Mouse (Mus musculus): ENCODE data around the gene Pdik1l. TPM values are rescaled to one million over a fixed set of nuclear protein-coding genes. Genes with fewer than 3 reads are reported as not detected.

The Pdik1l gene
- polyA plus RNA-seq, 1 experiment from 2014 or later, result 42.3 TPM

DNA sequence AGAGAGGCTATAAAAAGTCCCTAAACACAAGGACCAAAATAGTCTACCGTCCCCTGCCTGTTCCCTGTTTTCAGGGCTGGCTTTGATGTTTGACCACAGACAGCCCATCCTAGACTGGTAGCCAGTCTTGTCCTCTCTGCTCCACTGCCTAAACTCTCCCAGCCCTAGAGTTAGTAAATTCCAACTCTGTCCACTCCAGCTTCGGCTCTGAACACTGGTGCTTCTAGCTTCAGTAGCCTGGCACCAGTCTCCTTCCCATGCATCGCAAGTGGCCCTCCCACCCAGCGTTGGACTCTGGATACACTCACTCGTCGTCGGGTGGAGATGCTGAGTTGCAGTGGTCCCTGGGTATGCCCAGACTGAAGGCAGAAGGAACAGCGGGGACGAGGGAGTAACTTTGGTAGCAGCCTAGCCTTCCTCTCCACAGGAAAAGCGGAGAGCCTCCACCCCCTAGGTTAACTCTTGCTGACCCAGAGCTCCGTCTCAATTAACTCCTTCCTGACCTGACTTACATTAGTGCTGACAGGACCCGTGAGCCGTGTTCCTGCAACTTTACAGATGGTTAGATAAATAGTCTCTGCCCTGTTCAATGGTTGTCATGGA, 33.9 kb downstream of the Pdik1l start, which contains the start of gene Grrp1:
Grrp1 (minus strand) TSS at position 385 of the 603 bp plus-strand sequence.
- WGBS, result 1% methylated on average over 13 of the region's 13 CpGs
- no peak within 1 kb of the TSS for H3K9ac ChIP-seq (replicated peaks)
- peak within 1 kb of the TSS; percentile 54 for H3K4me3 ChIP-seq (replicated peaks)
- H3K9me3 ChIP-seq, result no peaks in the 10 kb centered on the region
- no peak within 1 kb of the TSS for H3K27ac ChIP-seq
- H3K27me3 ChIP-seq, result peaks cover 74% of the 10 kb centered on the region
- H3K4me2 ChIP-seq (replicated peaks), result peak within 1 kb of the TSS; percentile 7; the same call in 1 of the 2 replicates
- peaks cover 75% of the 10 kb centered on the region for H3K4me1 ChIP-seq (replicated peaks)
- ATAC-seq, result no peak
- H3K36me3 ChIP-seq, result no peaks in the 10 kb centered on the region

DNA sequence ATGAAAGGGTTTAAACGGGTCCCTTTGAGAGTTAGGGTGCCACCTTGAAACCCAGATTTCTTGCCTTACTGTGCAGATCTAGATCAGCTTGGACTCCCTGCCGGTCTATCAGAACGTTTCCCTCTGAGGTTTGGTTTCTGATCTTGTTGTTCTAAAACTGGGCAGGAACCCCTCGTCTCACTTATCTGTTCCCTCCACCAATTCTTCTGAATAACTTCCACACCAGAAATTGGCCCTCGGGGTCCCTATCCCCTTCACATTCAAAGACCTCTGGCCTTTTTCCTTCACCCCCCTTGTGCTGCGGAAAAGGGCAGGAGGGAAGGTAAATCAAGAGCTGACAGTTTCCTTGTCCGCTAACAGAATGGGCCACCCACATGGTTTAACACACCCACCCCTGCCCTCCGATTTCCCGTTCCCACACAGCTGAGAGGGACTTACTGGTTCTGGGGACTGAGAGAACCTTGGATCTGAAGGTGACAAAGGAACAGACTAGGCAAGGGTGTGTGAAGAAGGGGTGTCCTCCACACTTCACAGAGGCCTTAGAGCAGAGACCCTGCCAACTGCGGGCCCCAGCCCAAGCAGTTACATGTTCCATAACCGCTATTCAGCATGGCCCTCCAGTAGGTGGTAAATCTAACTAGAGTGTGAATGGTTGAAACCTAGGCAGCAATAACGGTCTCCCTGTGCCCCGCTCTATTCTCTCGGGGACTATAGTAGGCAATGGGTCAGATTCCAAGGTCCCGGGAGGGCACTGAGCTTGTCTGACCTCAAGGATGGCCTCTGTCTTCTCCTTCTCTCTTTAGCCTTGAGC, 34.6 kb downstream of the Pdik1l start:
- Histone ChIP-seq H3K4me3 (replicated peaks) (peak overlapping the region; percentile 54), H3K36me3 (no peaks in the 10 kb centered on the region), H3K27ac (no peak overlapping the region), H3K9ac (replicated peaks) (no peak overlapping the region), H3K27me3 (peaks cover 81% of the 10 kb centered on the region), H3K9me3 (no peaks in the 10 kb centered on the region), H3K4me2 (replicated peaks) (0 out of 2 replicates have a peak overlapping the region, but pooled peaks have one; percentile 7), H3K4me1 (replicated peaks) (peaks cover 75% of the 10 kb centered on the region)
- ATAC-seq, result no peak
- 7% methylated on average over 15 of the region's 15 CpGs for WGBS

DNA sequence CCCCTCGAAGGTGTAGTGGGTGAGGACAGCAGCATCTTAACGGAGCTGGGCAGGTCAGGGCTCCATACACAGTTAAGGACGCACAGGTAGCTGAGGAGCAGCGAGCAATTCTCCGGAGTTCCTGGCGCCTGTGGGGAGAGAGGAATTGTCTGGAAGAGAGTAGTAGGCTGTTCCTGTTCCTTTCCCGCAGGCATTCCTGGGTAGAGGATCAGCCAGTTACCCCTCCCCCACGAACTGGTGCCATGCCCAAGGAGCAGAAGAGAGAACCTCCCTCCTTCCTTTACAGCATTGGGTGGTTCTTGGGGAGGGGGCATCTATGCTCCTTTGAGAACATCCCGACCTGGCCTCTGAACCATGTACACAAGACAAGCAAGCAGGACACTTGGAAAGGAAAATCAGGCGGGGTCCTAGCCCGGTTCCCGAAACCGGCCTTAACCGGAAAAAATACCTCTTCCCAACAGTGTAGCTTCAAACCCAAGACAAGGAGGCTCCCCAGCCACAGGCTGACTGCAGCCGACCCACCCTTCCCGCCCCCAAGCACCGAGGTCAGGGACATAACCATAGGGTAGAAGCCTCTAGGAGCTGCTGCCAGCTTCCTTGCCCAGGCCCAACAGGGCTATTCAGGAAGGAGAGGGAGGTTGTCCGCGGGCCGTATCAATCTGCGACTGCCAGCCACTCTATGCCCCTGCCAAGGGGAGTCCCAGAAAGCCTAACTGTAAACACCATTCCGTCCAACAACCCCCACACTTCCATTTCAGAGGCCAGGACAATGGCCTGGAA, 35.4 kb downstream of the Pdik1l start:
- peaks cover 89% of the 10 kb centered on the region for H3K27me3 ChIP-seq
- H3K4me1 ChIP-seq (replicated peaks), result peaks cover 74% of the 10 kb centered on the region
- H3K4me3 ChIP-seq (replicated peaks), result peak overlapping the region; percentile 54
- H3K9ac ChIP-seq (replicated peaks), result peak overlapping the region; percentile 76
- WGBS, result 5% methylated on average over 22 of the region's 22 CpGs
- no peak; the same call in 1 of the 2 replicates for ATAC-seq
- no peaks in the 10 kb centered on the region for H3K9me3 ChIP-seq
- H3K36me3 ChIP-seq, result no peaks in the 10 kb centered on the region
- no peak overlapping the region for H3K27ac ChIP-seq
- peak overlapping the region; percentile 79 for H3K4me2 ChIP-seq (replicated peaks)

DNA sequence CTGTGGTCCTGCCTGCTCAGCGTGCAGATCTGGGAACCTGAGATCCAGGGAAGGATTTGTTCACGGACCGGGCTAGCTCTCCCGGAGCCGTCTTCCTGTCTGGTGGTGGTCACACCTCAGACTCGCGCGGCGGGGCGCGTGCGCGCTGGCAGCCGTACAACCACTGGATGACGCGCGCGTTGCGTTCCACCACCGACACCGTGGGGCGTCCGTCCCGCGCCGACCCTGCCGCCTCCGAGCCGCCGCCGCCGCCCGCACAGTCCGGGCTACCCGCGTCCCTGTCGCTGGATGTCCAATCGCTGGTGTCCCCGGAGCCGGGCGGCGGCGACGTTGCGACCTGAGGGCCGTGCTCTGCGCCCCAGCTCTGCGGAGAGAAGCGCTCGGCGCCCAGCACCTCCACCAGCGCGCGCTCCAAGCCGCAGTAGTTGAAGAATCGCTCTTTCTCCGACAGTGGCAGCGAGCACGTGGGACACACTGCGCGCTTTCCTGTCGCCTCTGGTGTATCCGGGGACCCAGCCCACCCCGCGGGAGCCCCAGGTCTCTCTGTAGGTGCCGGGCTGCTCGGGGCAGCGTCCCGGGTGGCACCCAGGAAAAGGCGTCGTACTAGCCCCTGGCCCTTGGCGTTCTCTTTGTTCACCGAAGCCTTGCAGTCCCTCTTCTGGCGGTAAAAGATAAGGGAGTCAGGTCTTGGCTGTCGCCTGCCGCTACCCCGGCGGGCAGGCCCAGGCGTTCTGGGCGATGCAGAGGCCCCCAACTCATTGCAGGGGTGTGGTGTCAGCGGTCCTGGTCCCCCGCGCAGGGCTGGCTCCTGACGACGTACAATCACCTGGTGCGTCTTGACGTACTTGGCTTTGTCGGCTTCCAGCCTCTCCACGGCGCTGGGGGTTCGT, 36.2 kb downstream of the Pdik1l start:
- WGBS, result under 1% methylated on average over 91 of the region's 91 CpGs
- peak; percentile 68 for ATAC-seq
- Histone ChIP-seq H3K4me3 (replicated peaks) (peak overlapping the region; percentile 54), H3K4me1 (replicated peaks) (peaks cover 66% of the 10 kb centered on the region), H3K9me3 (no peaks in the 10 kb centered on the region), H3K27ac (peak overlapping the region; percentile 42), H3K4me2 (replicated peaks) (peak overlapping the region; percentile 79), H3K27me3 (peaks cover 97% of the 10 kb centered on the region), H3K36me3 (no peaks in the 10 kb centered on the region), H3K9ac (replicated peaks) (peak overlapping the region; percentile 76)

DNA sequence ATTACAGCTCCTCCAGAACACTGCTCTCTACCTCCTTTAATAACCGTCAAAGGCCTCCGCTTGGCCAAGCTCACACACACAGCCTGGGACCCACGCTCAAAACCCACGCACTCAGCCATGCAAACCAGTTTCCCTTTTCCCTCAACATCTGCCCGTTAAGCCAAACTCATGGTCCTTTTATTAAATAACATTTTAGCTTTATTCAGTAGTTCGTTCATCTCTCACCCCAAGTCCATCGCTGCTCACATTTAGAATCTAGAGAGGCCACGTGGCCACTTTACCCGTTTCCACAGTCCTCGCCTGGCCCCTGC, 36.8 kb downstream of the Pdik1l start:
- Histone ChIP-seq H3K36me3 (no peaks in the 10 kb centered on the region), H3K9ac (replicated peaks) (peak overlapping the region; percentile 76), H3K4me3 (replicated peaks) (peak overlapping the region; percentile 54), H3K27me3 (peaks cover 96% of the 10 kb centered on the region), H3K4me2 (replicated peaks) (peak overlapping the region; percentile 79), H3K9me3 (no peaks in the 10 kb centered on the region), H3K27ac (no peak overlapping the region), H3K4me1 (replicated peaks) (peaks cover 65% of the 10 kb centered on the region)
- 8% methylated on average over 10 of the region's 10 CpGs for WGBS
- no peak for ATAC-seq

DNA sequence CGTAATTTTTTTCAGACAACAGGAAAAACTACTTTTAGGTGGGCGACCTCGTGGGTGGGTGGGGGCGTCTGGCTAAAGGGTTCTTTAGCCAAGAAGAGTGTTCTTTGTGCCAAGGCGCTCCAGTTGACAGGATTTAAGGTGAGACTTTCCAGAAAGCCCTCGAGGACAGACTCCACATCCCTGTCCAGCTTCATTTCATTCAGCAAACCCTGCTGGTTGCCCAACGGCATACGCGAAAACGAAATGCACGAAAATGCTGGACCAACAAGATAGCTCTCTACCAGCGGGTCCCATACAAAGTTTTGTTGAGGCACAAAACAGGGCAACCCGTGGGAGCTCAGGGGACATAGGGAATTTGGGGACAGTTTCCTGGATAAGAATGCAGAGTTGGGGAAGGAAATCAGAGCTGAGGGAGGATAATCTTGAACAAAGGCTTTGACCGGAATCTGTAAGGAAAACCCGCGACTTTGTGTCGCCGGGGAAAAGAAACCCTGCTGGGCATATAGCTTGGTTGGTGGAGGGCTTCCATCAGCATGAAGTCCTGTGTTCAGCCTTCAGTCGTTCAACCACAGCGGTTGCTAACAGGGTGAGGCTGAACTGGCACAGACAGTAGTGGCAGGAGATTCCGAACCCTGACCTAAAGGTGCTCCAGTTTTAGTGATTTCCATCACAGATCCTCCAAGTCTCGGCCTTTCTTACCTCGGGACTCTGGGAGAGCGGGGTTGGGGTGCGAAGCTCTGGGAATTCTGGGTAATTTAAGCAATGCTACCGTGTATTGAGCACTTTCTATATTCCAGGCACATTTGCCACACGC, 37.4 kb downstream of the Pdik1l start:
- 4% methylated on average over 27 of the region's 27 CpGs for WGBS
- peak overlapping the region; percentile 79 for H3K4me2 ChIP-seq (replicated peaks)
- H3K4me3 ChIP-seq (replicated peaks), result peak overlapping the region; percentile 54
- no peaks in the 10 kb centered on the region for H3K36me3 ChIP-seq
- peak overlapping the region; percentile 76; the same call in 1 of the 2 replicates for H3K9ac ChIP-seq (replicated peaks)
- H3K4me1 ChIP-seq (replicated peaks), result peaks cover 66% of the 10 kb centered on the region
- ATAC-seq, result no peak
- H3K27ac ChIP-seq, result no peak overlapping the region
- H3K27me3 ChIP-seq, result peaks cover 91% of the 10 kb centered on the region
- H3K9me3 ChIP-seq, result no peaks in the 10 kb centered on the region

DNA sequence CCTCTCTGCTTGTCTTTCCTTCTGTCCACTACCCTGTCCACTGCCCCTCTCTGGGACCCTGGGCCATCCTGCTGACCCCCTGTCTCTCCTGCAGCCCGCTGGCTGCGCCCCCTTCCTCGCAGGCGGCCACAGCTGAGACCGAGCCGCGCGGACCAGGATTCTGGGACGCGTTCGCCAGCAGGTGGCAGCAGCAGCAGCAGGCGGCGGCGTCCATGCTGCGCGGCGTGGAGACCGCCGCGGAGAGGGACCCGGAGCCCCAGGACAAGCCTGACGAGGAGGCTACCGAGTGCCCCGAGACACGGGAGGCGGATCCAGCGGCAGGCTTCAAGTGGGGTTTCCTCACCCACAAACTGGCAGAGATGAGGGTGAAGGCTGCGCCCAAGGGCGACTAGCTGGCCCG, 38.0 kb downstream of the Pdik1l start:
- H3K9me3 ChIP-seq, result no peaks in the 10 kb centered on the region
- H3K36me3 ChIP-seq, result no peaks in the 10 kb centered on the region
- peak overlapping the region; percentile 54 for H3K4me3 ChIP-seq (replicated peaks)
- H3K4me1 ChIP-seq (replicated peaks), result peaks cover 64% of the 10 kb centered on the region
- H3K9ac ChIP-seq (replicated peaks), result peak overlapping the region; percentile 51
- peaks cover 84% of the 10 kb centered on the region for H3K27me3 ChIP-seq
- H3K4me2 ChIP-seq (replicated peaks), result peak overlapping the region; percentile 79
- H3K27ac ChIP-seq, result no peak overlapping the region
- WGBS, result under 1% methylated on average over 30 of the region's 30 CpGs
- ATAC-seq, result peak; percentile 40; the same call in 1 of the 2 replicates

DNA sequence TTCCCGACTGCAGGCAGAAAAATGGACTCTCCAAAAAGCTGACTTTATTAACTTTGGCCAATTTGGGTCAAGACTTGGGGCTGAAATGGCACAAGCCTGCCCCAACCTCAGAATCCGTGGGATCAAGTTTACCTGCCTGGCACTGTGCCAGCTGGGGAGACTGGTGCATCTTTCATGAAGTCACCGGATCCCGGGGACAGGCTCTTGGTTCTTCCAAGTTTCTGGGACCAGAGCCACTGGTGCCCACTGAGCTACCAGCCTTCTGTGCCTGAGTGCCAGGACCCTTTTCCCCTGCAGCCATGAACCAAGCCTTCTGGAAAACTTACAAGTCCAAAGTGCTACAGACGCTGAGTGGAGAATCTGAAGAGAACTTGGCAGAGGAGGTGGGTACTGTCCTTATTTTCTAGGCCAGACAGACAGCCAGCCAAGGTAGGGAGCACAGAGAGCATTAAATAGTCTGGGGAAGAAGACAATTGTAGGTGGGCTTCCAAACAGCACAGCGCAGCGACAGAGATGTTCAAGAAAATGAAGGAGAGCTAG, 40.9 kb downstream of the Pdik1l start, which contains the start of gene Gm30191:
Gm30191 (plus strand) TSS at position 217 of the 540 bp plus-strand sequence.
- ATAC-seq, result no peak
- H3K4me3 ChIP-seq (replicated peaks), result peak within 1 kb of the TSS; percentile 81
- peaks cover 56% of the 10 kb centered on the region for H3K27me3 ChIP-seq
- H3K4me2 ChIP-seq (replicated peaks), result peak within 1 kb of the TSS; percentile 98
- WGBS, result 75% methylated on average over 7 of the region's 7 CpGs
- peaks cover 50% of the 10 kb centered on the region for H3K4me1 ChIP-seq (replicated peaks)
- no peaks in the 10 kb centered on the region for H3K36me3 ChIP-seq
- H3K9me3 ChIP-seq, result no peaks in the 10 kb centered on the region
- no peak within 1 kb of the TSS for H3K27ac ChIP-seq
- H3K9ac ChIP-seq (replicated peaks), result peak within 1 kb of the TSS; percentile 82

DNA sequence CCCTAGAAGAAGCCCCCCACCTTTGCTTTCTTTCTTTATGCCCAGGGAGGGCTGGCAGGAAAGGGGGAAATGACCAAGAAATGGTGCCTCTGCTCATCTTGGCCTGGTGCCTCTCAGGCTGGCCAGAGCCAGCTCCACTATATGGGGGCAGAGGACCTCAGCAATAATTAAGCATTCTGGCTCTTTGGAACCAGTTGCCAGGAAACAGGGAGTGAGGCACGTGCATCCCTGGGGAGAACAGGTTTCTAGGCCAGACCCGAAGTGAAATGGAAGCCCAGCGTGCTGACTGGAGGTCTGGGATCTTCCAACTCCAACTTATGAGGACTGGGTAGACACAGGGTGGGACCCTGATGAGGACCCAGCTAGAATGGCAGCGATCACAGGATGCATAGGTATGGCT, 41.4 kb downstream of the Pdik1l start:
- Histone ChIP-seq H3K9me3 (no peaks in the 10 kb centered on the region), H3K9ac (replicated peaks) (no peak overlapping the region), H3K27me3 (peaks cover 50% of the 10 kb centered on the region), H3K36me3 (no peaks in the 10 kb centered on the region), H3K27ac (no peak overlapping the region), H3K4me1 (replicated peaks) (peaks cover 44% of the 10 kb centered on the region), H3K4me2 (replicated peaks) (no peak overlapping the region), H3K4me3 (replicated peaks) (no peak overlapping the region)
- WGBS, result 17% methylated on average over 4 of the region's 4 CpGs
- ATAC-seq, result no peak

DNA sequence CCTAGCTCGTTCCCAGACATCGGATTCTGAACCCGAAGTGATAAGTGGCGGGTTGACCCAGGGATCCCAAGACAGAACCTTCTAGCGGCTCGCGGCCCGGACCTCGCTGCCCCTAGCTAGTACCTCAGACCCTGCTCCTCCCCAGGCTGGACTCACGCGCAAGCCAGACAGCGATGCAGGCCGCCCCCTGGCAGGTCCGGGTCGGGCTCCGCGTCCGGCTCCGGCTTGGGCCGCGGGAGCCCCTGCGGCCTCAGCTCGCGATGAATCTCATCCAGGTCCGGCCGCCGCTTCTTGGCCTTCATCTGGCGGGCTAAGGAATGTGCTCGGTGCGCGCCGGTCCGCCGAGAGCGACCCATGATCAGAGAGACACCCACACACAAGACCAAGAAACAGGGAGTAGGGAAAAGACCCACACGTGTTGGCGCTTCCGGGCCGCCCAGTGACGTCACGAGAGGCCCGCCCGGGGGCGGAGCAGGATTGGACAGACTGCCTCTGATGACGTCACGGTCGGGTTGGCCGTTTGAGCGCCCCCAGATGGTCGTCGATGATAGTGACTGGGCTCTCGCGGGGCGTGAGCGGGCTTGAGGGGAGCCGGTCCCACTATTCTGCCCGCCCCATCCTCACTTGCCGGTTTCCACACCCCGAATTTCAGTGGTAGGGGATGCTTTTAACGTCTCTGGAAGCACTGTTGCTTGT, 42.4 kb downstream of the Pdik1l start, which contains the start of gene Zfp593:
Zfp593 (minus strand) TSS at position 445 of the 696 bp plus-strand sequence.
- H3K9ac ChIP-seq (replicated peaks), result peak within 1 kb of the TSS; percentile 82
- ATAC-seq, result peak; percentile 69
- H3K9me3 ChIP-seq, result no peaks in the 10 kb centered on the region
- H3K36me3 ChIP-seq, result no peaks in the 10 kb centered on the region
- no peak within 1 kb of the TSS for H3K27ac ChIP-seq
- H3K4me3 ChIP-seq (replicated peaks), result peak within 1 kb of the TSS; percentile 81
- peak within 1 kb of the TSS; percentile 98 for H3K4me2 ChIP-seq (replicated peaks)
- WGBS, result under 1% methylated on average over 60 of the region's 60 CpGs
- H3K27me3 ChIP-seq, result peaks cover 41% of the 10 kb centered on the region
- H3K4me1 ChIP-seq (replicated peaks), result peaks cover 35% of the 10 kb centered on the region
